Mouse (Mus musculus): ENCODE measurements at regions not wholly inside any gene's neighbourhood (a gene's known extent, or its start where the extent isn't known, plus 50 kb on each side); places are given as distances from the start of the nearest gene placed in this dataset.

- Histone ChIP-seq H3K4me3 (replicated peaks; ENCODE audit: low read length) (no peak overlapping the region), H3K27ac (replicated peaks; ENCODE audit: low read depth, low read length) (no peak overlapping the region), H3K27me3 (ENCODE audit: control insufficient read depth, insufficient read depth, low read length) (no peaks in the 10 kb centered on the region), H3K9ac (ENCODE audit: low read depth, low read length, severe bottlenecking) (no peak overlapping the region), H3K4me2 (replicated peaks; ENCODE audit: low read depth, low read length, severe bottlenecking) (no peak overlapping the region), H3K36me3 (ENCODE audit: control insufficient read depth, insufficient read depth, low read length) (no peaks in the 10 kb centered on the region), H3K4me1 (ENCODE audit: control insufficient read depth, insufficient read depth, low read length) (no peaks in the 10 kb centered on the region), H3K9me3 (ENCODE audit: control insufficient read depth, low read length) (no peaks in the 10 kb centered on the region)
- TF ChIP-seq POLR2A (IDR thresholded peaks at IDR 0.05; ENCODE audit: borderline replicate concordance, extremely low read depth, insufficient read depth, insufficient read length): no peak
- ATAC-seq (ENCODE audit: low FRiP score, low read depth) (no peak), DNase-seq (ENCODE audit: low spot score) (no peak)
- 62% methylated on average over 9 of the region's 9 CpGs for WGBS
Observed at GRCm38 (mm10) chr2:61052296-61052695, 89.3 kb upstream of the Rbms1 start.

- H3K4me3 ChIP-seq (replicated peaks; ENCODE audit: low read length): no peak overlapping the region
- no peaks in the 10 kb centered on the region for H3K27me3 ChIP-seq (ENCODE audit: control insufficient read depth, insufficient read depth, low read length)
- DNase-seq (ENCODE audit: low spot score) (no peak), ATAC-seq (ENCODE audit: low FRiP score, low read depth) (no peak)
- no peak overlapping the region for H3K27ac ChIP-seq (replicated peaks; ENCODE audit: low read depth, low read length)
- no peak for TF ChIP-seq POLR2A (IDR thresholded peaks at IDR 0.05; ENCODE audit: borderline replicate concordance, extremely low read depth, insufficient read depth, insufficient read length)
- H3K9ac ChIP-seq (ENCODE audit: low read depth, low read length, severe bottlenecking): no peak overlapping the region
- H3K4me2 ChIP-seq (replicated peaks; ENCODE audit: low read depth, low read length, severe bottlenecking): no peak overlapping the region
- H3K4me1 ChIP-seq (ENCODE audit: control insufficient read depth, insufficient read depth, low read length): no peaks in the 10 kb centered on the region
- no peaks in the 10 kb centered on the region for H3K36me3 ChIP-seq (ENCODE audit: control insufficient read depth, insufficient read depth, low read length)
- no peaks in the 10 kb centered on the region for H3K9me3 ChIP-seq (ENCODE audit: control insufficient read depth, low read length)
- 85% methylated on average over 8 of the region's 8 CpGs for WGBS
Observed at GRCm38 (mm10) chr2:61051808-61052207, 88.8 kb upstream of the Rbms1 start.

GRCm38 (mm10) chr2:61046111-61046767, 83.2 kb upstream of the Rbms1 start:
- no peak overlapping the region for H3K4me3 ChIP-seq (replicated peaks; ENCODE audit: low read length)
- H3K9ac ChIP-seq (ENCODE audit: low read depth, low read length, severe bottlenecking): no peak overlapping the region
- TF ChIP-seq POLR2A (IDR thresholded peaks at IDR 0.05; ENCODE audit: borderline replicate concordance, extremely low read depth, insufficient read depth, insufficient read length): no peak
- H3K27me3 ChIP-seq (ENCODE audit: control insufficient read depth, insufficient read depth, low read length): no peaks in the 10 kb centered on the region
- 84% methylated on average over 5 of the region's 5 CpGs for WGBS
- DNase-seq (ENCODE audit: low spot score) (no peak), ATAC-seq (ENCODE audit: low FRiP score, low read depth) (no peak)
- no peak overlapping the region for H3K27ac ChIP-seq (replicated peaks; ENCODE audit: low read depth, low read length)
- no peaks in the 10 kb centered on the region for H3K4me1 ChIP-seq (ENCODE audit: control insufficient read depth, insufficient read depth, low read length)
- no peak overlapping the region for H3K4me2 ChIP-seq (replicated peaks; ENCODE audit: low read depth, low read length, severe bottlenecking)
- H3K36me3 ChIP-seq (ENCODE audit: control insufficient read depth, insufficient read depth, low read length): no peaks in the 10 kb centered on the region
- no peaks in the 10 kb centered on the region for H3K9me3 ChIP-seq (ENCODE audit: control insufficient read depth, low read length)

GRCm38 (mm10) chr2:61045467-61045866, 82.5 kb upstream of the Rbms1 start:
- no peaks in the 10 kb centered on the region for H3K4me1 ChIP-seq (ENCODE audit: control insufficient read depth, insufficient read depth, low read length)
- H3K4me2 ChIP-seq (replicated peaks; ENCODE audit: low read depth, low read length, severe bottlenecking): no peak overlapping the region
- TF ChIP-seq POLR2A (IDR thresholded peaks at IDR 0.05; ENCODE audit: borderline replicate concordance, extremely low read depth, insufficient read depth, insufficient read length): no peak
- DNase-seq (ENCODE audit: low spot score) (peak; percentile 12), ATAC-seq (ENCODE audit: low FRiP score, low read depth) (no peak)
- H3K27me3 ChIP-seq (ENCODE audit: control insufficient read depth, insufficient read depth, low read length): no peaks in the 10 kb centered on the region
- H3K27ac ChIP-seq (replicated peaks; ENCODE audit: low read depth, low read length): no peak overlapping the region
- no peak overlapping the region for H3K9ac ChIP-seq (ENCODE audit: low read depth, low read length, severe bottlenecking)
- no peak overlapping the region for H3K4me3 ChIP-seq (replicated peaks; ENCODE audit: low read length)
- H3K9me3 ChIP-seq (ENCODE audit: control insufficient read depth, low read length): no peaks in the 10 kb centered on the region
- WGBS: 77% methylated on average over 6 of the region's 6 CpGs
- H3K36me3 ChIP-seq (ENCODE audit: control insufficient read depth, insufficient read depth, low read length): no peaks in the 10 kb centered on the region

- DNase-seq (ENCODE audit: low spot score): no peak
- Histone ChIP-seq H3K27me3 (ENCODE audit: control insufficient read depth, insufficient read depth, low read length) (no peaks in the 10 kb centered on the region), H3K36me3 (ENCODE audit: control insufficient read depth, insufficient read depth, low read length) (no peaks in the 10 kb centered on the region), H3K9me3 (ENCODE audit: control insufficient read depth, low read length) (no peaks in the 10 kb centered on the region), H3K27ac (replicated peaks; ENCODE audit: low read depth, low read length) (no peak overlapping the region), H3K4me3 (replicated peaks; ENCODE audit: low read length) (no peak overlapping the region), H3K9ac (ENCODE audit: low read depth, low read length, severe bottlenecking) (no peak overlapping the region), H3K4me2 (replicated peaks; ENCODE audit: low read depth, low read length, severe bottlenecking) (no peak overlapping the region), H3K4me1 (ENCODE audit: control insufficient read depth, insufficient read depth, low read length) (no peaks in the 10 kb centered on the region)
- WGBS: 88% methylated on average over 1 of the region's 1 CpGs
- ATAC-seq (ENCODE audit: low FRiP score, low read depth): no peak
- TF ChIP-seq POLR2A (IDR thresholded peaks at IDR 0.05; ENCODE audit: borderline replicate concordance, extremely low read depth, insufficient read depth, insufficient read length): no peak
Observed at GRCm38 (mm10) chr2:61032920-61033319, 69.9 kb upstream of the Rbms1 start.

All from limb, embryonic 14.5 days (tissue).